Mouse (Mus musculus) heart, adult 2 months (tissue): ENCODE measurements around the gene Pde4b.

Experiments
- CTCF ChIP-seq: fragments of 200-600 bp; IDR thresholded peaks from 2 replicates; pipeline ENCODE4 v1.8.1; 2022; ENCODE audit warnings: antibody characterized with exemption, mild to moderate bottlenecking, moderate library complexity
- POLR2A ChIP-seq: fragments of 200-500 bp; IDR thresholded peaks from 2 replicates; pipeline ENCODE4 v1.6.1; 2011; ENCODE audit warnings: mild to moderate bottlenecking, low read depth, low read length, control low read depth; ENCODE audit not compliant: insufficient read depth

GRCm38 (mm10) chr4:102443533-102443932, 356.2 kb downstream of the Pde4b start:
- TF ChIP-seq CTCF: no peak
- TF ChIP-seq POLR2A: no peak
